Mouse (Mus musculus) activated CD4-positive, CD25-positive, alpha-beta regulatory T cell, adult 4 months (primary cell): Measurements from ENCODE around the gene Skap1. TPM values are rescaled to one million over a fixed set of nuclear protein-coding genes. Genes with fewer than 3 reads are reported as not detected.

Source experiments
- ATAC-seq: one replicate; pipeline ENCODE4 v1.8.0; 2017
- polyA plus RNA-seq, 2 experiments: library from polyadenylated mRNA; unstranded; fragments of 100-300 nt; shearing (Covaris generic); gene quantifications; one replicate each; pipeline ENCODE4 v1.2.1; 2017

Gene Skap1
- polyA plus RNA-seq: 100 to 1,000 TPM; 615 to 687 TPM

DNA sequence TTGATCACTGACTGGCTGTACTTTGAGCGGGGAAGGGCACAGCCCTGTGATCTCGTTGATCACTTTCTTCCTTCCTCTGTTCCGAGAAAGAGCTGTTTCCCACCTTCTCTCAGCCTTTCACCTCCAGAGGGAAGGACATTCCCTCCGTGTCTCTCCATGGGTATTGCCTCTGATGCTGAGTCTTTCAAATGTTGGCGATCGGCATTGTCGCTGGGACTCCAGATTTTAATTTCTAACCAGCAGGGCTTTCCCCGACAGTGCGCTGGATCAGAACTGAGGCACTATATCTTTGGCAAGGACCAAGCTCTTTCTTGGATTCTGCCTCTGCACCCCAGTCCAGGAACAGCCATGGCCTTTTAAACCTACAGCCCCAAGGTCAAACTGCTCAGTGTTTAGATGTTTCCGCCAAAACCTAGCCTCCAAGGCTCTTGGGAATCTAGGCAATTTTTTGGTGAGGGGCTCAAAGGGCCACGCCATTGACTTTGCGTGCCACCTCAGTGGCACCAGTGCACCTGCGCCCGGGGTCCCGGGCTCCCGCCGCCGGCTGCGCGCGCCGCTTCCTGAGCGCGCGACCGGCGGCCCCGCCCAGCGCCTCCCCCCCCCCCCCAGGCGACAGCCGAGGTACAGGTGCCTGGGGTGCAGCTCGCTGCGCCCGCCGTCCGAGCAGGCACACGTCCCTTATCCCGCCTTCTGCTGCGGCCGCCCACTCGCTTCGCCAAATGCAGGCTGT is at the start of gene Skap1:
Skap1 (plus strand) TSS at position 608 of the 730 bp plus-strand sequence.
- peak; percentile 14 for ATAC-seq

- no peak for ATAC-seq
These were observed 43.3 kb upstream of the Skap1 start for GRCm38 (mm10) chr11:96421074-96421473.

GRCm38 (mm10) chr11:96421517-96422265 is 42.7 kb upstream of the Skap1 start:
- no peak for ATAC-seq

GRCm38 (mm10) chr11:96425193-96425592 is 39.2 kb upstream of the Skap1 start:
- no peak for ATAC-seq

DNA sequence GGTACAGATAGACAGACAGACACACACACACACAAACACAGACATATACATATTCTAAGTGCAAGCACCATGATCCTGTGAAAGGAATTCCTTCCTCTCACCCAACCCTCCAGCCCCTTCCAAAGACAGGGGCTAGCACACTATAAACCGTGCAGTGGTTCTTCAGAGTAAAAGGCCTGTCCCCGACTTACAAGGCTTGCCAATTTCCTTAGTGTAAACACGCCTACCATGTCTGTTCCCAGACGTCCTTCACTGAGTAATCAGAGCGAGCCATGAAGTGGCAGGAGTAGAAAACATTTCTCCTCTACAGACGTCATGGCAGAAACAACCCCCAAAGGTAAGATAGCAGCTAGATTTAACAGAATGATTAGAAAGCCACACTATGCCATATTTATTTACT is 38.2 kb upstream of the Skap1 start:
- ATAC-seq: no peak

GRCm38 (mm10) chr11:96426805-96427204 is 37.6 kb upstream of the Skap1 start:
- ATAC-seq: no peak

GRCm38 (mm10) chr11:96429062-96429461 is 35.3 kb upstream of the Skap1 start:
- no peak for ATAC-seq

DNA sequence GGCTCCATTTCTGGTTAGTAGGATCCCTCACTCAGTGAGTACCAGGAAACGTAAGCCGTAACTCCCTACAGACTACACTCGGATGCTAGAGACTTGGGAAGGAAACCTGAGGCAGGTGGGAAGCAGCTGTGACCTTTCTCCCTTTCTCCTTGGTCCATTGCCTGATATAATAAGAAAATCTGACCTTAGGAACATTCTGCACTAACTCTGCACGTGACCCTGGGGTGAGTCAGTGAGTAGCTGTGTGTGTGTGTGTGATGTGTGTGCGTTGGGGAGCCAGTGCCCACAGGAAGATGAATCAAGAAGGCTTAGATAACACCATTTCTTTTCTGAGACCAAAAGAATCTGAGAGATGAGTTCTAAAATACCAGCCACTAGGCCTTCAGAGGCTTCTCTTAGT is 34.5 kb upstream of the Skap1 start:
- no peak for ATAC-seq

DNA sequence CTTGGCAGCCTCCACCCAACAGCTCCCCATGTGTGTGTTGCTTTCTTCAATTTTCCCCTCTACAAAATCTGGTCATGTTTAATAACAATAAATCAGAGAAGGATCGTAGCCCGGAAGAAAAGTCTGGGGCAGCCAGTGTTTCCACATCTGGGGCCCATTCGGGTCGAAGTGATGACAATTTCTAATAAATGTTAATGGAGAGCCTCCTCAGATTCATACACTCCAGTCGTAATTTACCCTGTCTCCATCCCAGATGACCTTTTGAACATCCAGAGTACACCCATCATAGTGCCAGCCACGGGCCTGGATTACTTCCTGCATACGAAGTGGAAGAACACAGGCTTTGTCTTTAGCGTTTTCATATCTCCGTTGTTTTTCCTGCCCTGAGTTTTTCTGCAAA is 32.5 kb upstream of the Skap1 start:
- no peak for ATAC-seq

GRCm38 (mm10) chr11:96434888-96435287 is 29.5 kb upstream of the Skap1 start:
- no peak for ATAC-seq

DNA sequence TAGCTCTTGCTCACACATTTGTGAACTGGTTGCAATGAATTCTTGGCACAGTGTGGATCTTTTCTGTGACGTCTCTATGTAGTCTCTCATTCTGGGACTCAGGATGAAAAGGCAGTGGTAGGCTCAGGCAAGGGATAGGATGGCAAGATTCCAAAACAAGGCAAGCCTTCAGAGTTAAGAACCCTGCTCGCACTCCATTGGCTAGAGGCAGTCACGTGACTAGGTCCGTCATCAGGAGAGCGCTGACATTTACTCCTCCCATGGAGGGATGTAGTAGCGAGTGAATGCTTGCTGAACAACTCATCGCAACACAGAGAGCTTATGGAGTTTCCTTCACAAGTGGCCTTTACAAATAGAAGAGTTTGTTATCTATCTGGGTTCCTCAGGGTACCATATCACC is 27.9 kb upstream of the Skap1 start:
- no peak for ATAC-seq

DNA sequence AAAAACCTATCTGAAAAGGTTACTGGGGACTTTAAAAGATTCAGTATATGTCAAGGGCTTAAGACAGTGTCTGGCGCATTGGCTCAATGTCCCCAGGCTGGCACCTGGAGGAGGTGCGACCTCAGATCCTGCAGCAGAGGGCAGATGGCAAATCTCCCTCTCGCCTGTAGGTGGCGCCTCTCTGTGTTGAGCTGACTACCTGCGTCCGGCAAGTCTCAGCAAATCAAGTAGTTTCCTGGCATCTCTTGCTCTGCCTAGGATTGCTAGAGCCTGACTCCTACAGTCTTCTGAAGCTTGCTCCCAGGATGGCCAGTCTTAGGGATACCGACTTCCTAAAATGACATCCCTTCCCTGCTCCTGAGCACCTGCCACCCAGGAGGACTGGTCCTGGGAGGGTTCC is 25.6 kb upstream of the Skap1 start:
- peak; percentile 16 for ATAC-seq

- ATAC-seq: peak; percentile 93
These were observed 22.7 kb upstream of the Skap1 start for GRCm38 (mm10) chr11:96441546-96442185.

DNA sequence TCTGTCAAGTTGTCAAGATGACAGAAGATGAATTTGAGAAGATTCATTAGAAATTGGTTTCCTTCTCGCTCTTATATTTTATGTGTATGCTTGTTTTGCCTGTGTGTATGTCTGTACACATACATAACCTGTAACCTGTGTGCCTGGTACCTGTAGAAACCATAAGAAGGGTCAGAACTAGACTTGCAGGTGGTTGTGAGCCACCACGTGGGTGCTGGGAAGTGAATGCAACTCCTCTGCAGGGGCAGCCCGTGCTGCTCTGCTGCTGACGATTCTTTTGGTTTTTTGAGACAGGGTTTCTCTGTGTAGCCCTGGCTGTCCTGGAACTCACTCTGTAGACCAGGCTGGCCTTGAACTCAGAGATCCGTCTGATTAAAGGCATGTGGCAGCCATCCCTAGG is 21.9 kb upstream of the Skap1 start:
- ATAC-seq: no peak

- no peak for ATAC-seq
These were observed 16.5 kb upstream of the Skap1 start for GRCm38 (mm10) chr11:96447931-96448330.

DNA sequence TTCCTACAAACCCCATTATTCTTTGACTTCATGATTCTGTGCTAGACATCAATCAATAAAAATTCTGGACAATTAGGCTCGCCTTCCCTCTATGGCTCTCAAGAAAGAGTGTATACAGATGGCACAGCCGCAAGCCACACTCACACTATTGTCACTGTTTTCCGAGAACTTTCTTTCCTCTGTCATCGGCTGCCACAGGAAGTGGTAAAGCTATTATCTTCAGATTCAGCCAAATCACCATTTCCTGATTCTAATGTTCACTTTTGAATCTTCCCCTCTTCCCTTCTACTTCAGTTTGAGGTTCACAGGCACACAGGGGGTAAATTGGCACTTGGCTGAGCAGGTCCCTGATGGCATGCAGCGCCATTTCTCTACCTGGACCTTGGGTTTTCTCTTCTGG is 9.3 kb upstream of the Skap1 start:
- peak; percentile 85 for ATAC-seq

DNA sequence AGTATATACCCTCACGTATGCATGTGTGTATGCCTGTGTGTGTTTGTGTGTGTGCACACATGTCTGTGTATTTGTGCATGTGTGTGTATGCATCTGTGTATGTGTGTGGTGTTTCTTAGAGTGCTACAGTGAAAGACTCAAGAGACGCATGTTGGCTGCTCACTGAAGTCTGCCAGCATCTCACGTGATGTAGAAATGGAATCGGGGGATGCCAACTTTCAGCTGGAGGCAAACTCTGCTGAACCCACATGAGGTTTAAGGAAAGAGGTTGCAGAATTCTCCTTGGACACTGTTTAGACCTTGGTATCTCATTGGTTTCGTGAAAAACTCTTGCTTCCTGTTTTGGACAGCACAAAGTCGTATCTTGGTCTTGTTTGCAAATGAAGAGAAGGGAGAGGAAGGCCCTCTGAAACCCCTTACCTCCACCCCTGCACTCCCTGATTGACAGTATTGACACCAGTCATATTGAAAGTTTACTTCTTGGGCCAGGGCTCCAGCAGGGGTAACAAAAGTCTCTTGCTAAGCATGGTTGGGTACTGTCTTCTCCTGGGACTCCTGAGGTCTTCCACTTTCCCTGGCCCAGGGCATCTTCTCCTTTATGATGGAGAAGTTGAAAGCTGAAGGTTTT is 8.6 kb upstream of the Skap1 start:
- peak; percentile 52 for ATAC-seq

DNA sequence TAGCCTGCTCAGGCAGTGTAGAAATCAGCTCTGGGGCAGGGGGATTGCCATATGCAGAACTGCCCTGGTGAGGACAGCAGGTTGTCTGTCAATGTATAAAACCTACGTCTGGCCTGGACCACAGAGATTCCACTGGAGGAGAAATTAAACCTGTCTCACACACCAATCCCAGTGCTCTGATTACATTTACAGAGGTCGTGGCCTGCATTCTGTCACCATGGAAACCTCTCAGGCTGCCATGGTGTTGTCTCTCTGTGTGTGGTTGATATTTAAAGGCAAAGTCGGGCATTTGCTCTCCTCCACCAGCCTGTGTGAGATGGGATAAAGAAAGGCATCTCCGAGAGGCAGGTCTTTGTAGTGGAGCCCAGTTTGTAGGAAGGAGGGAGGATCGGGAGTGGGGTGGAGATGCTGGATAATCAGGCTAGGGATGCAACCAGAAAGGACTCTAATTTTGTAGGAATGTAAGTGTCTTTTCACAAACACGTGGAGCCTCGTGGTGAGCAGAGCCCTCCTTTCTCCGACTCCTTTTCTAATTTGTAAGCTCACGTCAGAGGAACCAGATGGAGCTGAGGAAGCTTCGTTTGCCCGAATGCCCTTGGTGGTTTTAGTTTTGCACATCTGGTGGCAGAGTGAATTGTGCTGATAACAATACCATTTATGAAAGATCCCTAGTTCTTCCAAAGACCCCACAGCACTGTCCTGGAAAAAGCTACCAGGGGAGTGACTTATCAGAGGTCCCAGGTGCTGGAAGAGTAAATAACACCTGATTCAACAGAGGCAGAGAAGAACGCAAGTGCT is 7.7 kb upstream of the Skap1 start:
- peak; percentile 23 for ATAC-seq

DNA sequence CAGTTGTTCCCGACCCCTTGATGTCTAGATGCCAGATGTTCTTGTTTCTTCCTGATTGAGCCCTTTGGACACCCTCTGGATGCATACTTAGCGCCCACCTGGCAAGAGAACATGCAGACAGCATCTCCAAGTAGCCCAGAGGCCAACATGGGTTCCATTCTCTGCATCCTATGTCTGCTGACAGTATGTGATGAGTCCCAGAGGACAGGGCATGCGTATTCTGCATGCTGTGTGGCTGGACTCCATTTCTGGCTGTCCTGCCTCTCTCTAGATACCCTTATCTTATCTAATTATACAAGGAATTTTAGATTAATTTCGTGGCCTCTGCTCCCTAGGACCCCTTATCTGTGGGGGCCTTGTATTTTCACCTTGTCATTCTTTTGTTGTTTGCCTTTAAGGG is 2.6 kb upstream of the Skap1 start:
- no peak for ATAC-seq

DNA sequence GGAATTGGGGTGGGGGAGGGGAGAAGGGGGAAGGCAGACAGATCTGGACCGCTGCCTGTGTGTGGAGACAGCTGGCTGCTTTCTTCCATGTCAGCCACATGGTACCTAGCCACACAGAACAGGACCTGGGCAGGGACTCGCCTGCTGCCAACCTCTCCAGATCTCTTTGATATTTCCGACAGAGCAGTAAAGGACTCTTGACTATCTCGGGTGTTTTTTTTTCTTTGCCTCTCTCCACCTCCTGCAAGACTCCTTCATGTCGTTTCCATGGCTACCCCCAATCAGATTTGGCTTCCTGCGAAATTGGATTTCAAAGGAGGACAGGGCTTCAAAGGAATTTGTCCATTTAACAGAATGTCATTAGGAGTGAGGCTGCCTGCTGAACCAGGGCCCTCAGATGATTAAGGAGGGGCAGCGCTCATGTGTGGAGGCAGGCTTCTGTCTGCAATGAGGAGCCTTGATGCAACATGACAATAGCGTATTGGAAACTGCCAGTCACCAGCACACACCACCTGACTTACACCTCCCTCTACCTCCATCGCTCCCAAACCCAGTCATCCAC is 2.1 kb upstream of the Skap1 start:
- no peak for ATAC-seq

- no peak for ATAC-seq
These were observed 295 bp downstream of the Skap1 start for GRCm38 (mm10) chr11:96464716-96465060.

DNA sequence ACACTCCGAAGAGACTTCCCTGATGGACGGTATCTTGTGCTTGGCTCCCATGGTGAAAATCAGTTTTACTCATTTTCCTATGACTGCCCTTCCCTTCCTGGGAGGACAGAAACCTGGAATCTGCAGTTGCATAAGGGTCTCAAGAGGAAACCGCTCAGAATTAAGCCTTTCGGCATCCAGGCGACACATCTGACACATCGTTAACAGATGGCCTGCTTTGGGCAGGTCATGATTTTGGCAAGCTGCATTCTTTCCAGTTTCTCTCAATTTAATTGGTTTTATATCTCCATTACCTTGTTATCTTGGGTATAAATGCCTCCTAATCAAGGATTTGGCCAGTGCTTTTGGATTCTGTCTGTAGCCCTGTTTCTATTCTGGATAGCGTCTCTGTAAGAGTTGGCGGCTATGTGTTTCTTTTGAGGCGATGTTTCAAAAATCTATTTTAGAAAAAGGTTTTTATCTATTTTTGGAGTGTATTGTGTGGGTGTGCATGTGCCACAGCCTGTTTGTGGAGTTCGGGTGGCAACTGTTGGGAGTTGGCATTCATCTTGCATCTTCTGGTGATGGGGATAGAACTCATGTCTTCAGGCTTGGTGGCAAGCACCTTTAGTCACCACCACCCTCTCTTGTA is 1.1 kb downstream of the Skap1 start:
- no peak for ATAC-seq
